Mouse (Mus musculus): ENCODE results near the gene Elmo1. TPM values are rescaled to one million over a fixed set of nuclear protein-coding genes. Genes with fewer than 3 reads are reported as not detected.

The Elmo1 gene
- total and polyA plus RNA-seq, 3 experiments: 0.16 to 5.3 TPM; not detected in 1

DNA sequence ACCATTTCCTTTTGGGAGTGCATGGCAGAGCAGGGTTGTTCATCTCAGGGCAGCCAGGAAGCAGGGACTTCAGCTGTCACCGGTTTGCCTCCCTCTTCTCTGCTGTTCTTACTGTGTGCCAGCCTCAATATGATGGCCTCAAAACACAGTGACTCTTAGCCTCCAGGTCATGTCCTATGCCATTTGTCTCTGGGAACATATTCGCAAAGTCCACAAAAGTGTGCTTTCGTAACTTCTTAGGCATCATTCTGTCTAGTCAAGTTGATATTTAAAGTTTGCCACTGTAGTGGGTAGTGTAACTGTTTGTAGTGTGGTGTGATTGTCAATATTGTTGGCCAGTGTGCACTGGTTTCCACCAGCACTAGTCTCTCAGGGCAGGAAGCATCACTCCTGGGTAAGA, 40.3 kb downstream of the Elmo1 start:
- DNase-seq (ENCODE audit: low spot score) (no peak), ATAC-seq (ENCODE audit: extremely low read depth, insufficient number of reproducible peaks, low FRiP score, poor library complexity, severe bottlenecking) (no peak)
- Histone ChIP-seq H3K4me1 (ENCODE audit: insufficient read depth, low read depth, low read length) (no peaks in the 10 kb centered on the region), H3K27me3 (ENCODE audit: insufficient read depth, low read length) (peaks cover 2% of the 10 kb centered on the region; the same call in 1 of the 2 replicates), H3K9me3 (replicated peaks) (no peaks in the 10 kb centered on the region), H3K36me3 (replicated peaks) (no peaks in the 10 kb centered on the region), H3K4me3 (ENCODE audit: low read depth, low read length) (no peak overlapping the region)
- TF ChIP-seq CTCF (IDR thresholded peaks at IDR 0.05; ENCODE audit: low read depth, low read length) (no peak), TAL1 (conservative IDR thresholded peaks at IDR 0.05; ENCODE audit: low read depth, low read length) (no peak), GATA1 (IDR thresholded peaks at IDR 0.05; ENCODE audit: borderline replicate concordance, low read length) (no peak), GATA2 (IDR thresholded peaks at IDR 0.05; ENCODE audit: borderline replicate concordance, low read depth, low read length) (no peak), POLR2AphosphoS5 (IDR thresholded peaks at IDR 0.05; ENCODE audit: insufficient replicate concordance, low read depth, low read length) (no peak)

GRCm38 (mm10) chr13:20131322-20131997, 41.1 kb downstream of the Elmo1 start:
- DNase-seq (ENCODE audit: low spot score) (no peak), ATAC-seq (ENCODE audit: extremely low read depth, insufficient number of reproducible peaks, low FRiP score, poor library complexity, severe bottlenecking) (no peak)
- no peak overlapping the region for H3K4me3 ChIP-seq (ENCODE audit: low read depth, low read length)

GRCm38 (mm10) chr13:20131998-20132371, 41.6 kb downstream of the Elmo1 start:
- ATAC-seq (ENCODE audit: extremely low read depth, insufficient number of reproducible peaks, low FRiP score, poor library complexity, severe bottlenecking) (no peak), DNase-seq (ENCODE audit: low spot score) (no peak)
- H3K4me1 ChIP-seq (ENCODE audit: insufficient read depth, low read depth, low read length): no peaks in the 10 kb centered on the region
- peaks cover 2% of the 10 kb centered on the region; the same call in 1 of the 2 replicates for H3K27me3 ChIP-seq (ENCODE audit: insufficient read depth, low read length)
- no peaks in the 10 kb centered on the region for H3K9me3 ChIP-seq (replicated peaks)
- H3K36me3 ChIP-seq (replicated peaks): no peaks in the 10 kb centered on the region
- TF ChIP-seq GATA1 (IDR thresholded peaks at IDR 0.05; ENCODE audit: borderline replicate concordance, low read length): no peak
- H3K4me3 ChIP-seq (ENCODE audit: low read depth, low read length): no peak overlapping the region

More at GRCm38 (mm10) chr13:20131322-20131997, 41.1 kb downstream of the Elmo1 start:
- no peaks in the 10 kb centered on the region for H3K4me1 ChIP-seq (ENCODE audit: insufficient read depth, low read depth, low read length)
- peaks cover 2% of the 10 kb centered on the region; the same call in 1 of the 2 replicates for H3K27me3 ChIP-seq (ENCODE audit: insufficient read depth, low read length)
- no peaks in the 10 kb centered on the region for H3K9me3 ChIP-seq (replicated peaks)
- no peaks in the 10 kb centered on the region for H3K36me3 ChIP-seq (replicated peaks)
- TF ChIP-seq GATA2 (IDR thresholded peaks at IDR 0.05; ENCODE audit: borderline replicate concordance, low read depth, low read length) (no peak), TAL1 (conservative IDR thresholded peaks at IDR 0.05; ENCODE audit: low read depth, low read length) (no peak), POLR2AphosphoS5 (IDR thresholded peaks at IDR 0.05; ENCODE audit: insufficient replicate concordance, low read depth, low read length) (no peak), GATA1 (IDR thresholded peaks at IDR 0.05; ENCODE audit: borderline replicate concordance, low read length) (no peak)

DNA sequence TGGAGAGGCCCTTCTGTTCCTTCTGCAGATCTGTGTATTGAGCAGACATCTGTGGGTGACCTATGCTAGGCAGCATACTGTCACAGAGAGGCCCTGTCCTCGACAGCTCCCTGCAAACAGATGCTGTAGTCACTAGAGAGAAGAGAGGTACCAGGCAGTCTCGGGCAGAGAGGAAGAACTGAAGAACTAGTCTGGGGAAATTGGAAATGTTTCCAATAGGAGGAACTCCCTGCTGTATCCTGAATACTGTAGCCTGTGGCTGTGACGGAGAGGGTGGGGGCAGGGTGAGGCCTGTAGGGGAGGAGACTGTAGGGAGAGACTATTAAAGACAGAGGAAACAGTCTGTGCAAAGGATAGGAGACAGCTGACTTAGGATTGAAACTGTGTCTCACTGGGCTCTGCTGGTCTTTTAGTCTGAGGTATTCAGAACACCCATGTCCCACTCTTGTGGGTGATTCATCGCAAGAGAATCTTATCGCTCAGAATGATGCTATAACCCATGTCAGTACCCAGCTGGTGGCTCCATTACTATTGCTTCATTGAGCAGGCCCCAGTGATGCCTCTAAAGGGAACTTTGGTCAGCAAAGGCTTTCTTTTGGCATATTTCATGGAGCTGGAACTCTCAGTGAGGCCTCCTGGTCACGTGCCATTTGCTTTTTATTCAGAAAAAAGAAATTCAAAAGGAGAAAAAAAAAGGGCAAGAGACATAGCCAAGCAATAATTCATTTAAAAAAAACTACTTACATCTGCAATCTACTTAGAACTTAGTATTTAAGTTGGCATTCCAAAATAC, 43.4 kb downstream of the Elmo1 start:
- H3K27me3 ChIP-seq (ENCODE audit: insufficient read depth, low read length): peaks cover 2% of the 10 kb centered on the region; the same call in 1 of the 2 replicates
- TF ChIP-seq GATA1 (IDR thresholded peaks at IDR 0.05; ENCODE audit: borderline replicate concordance, low read length) (no peak), CTCF (IDR thresholded peaks at IDR 0.05; ENCODE audit: low read depth, low read length) (no peak), GATA2 (IDR thresholded peaks at IDR 0.05; ENCODE audit: borderline replicate concordance, low read depth, low read length) (no peak), POLR2AphosphoS5 (IDR thresholded peaks at IDR 0.05; ENCODE audit: insufficient replicate concordance, low read depth, low read length) (no peak), TAL1 (conservative IDR thresholded peaks at IDR 0.05; ENCODE audit: low read depth, low read length) (no peak)
- H3K4me3 ChIP-seq (ENCODE audit: low read depth, low read length): no peak overlapping the region
- no peaks in the 10 kb centered on the region for H3K4me1 ChIP-seq (ENCODE audit: insufficient read depth, low read depth, low read length)
- DNase-seq (ENCODE audit: low spot score) (no peak), ATAC-seq (ENCODE audit: extremely low read depth, insufficient number of reproducible peaks, low FRiP score, poor library complexity, severe bottlenecking) (no peak)
- no peaks in the 10 kb centered on the region for H3K9me3 ChIP-seq (replicated peaks)
- H3K36me3 ChIP-seq (replicated peaks): no peaks in the 10 kb centered on the region

- no peak for ATAC-seq (ENCODE audit: extremely low read depth, insufficient number of reproducible peaks, low FRiP score, poor library complexity, severe bottlenecking)
- H3K9me3 ChIP-seq (replicated peaks): no peaks in the 10 kb centered on the region
- H3K4me1 ChIP-seq (ENCODE audit: insufficient read depth, low read depth, low read length): no peaks in the 10 kb centered on the region
- H3K27me3 ChIP-seq (ENCODE audit: insufficient read depth, low read length): peaks cover 2% of the 10 kb centered on the region; the same call in 1 of the 2 replicates
- DNase-seq (ENCODE audit: low spot score): no peak
- no peak for TF ChIP-seq TAL1 (conservative IDR thresholded peaks at IDR 0.05; ENCODE audit: low read depth, low read length)
- TF ChIP-seq GATA1 (IDR thresholded peaks at IDR 0.05; ENCODE audit: borderline replicate concordance, low read length): no peak
- no peak for TF ChIP-seq CTCF (IDR thresholded peaks at IDR 0.05; ENCODE audit: low read depth, low read length)
- TF ChIP-seq GATA2 (IDR thresholded peaks at IDR 0.05; ENCODE audit: borderline replicate concordance, low read depth, low read length): no peak
- TF ChIP-seq POLR2AphosphoS5 (IDR thresholded peaks at IDR 0.05; ENCODE audit: insufficient replicate concordance, low read depth, low read length): no peak
- no peak overlapping the region for H3K4me3 ChIP-seq (ENCODE audit: low read depth, low read length)
- no peaks in the 10 kb centered on the region for H3K36me3 ChIP-seq (replicated peaks)
Measured at GRCm38 (mm10) chr13:20134395-20135225, 44.2 kb downstream of the Elmo1 start.

GRCm38 (mm10) chr13:20136753-20137152, 46.4 kb downstream of the Elmo1 start:
- Histone ChIP-seq H3K4me1 (ENCODE audit: insufficient read depth, low read depth, low read length) (no peaks in the 10 kb centered on the region), H3K36me3 (replicated peaks) (no peaks in the 10 kb centered on the region), H3K9me3 (replicated peaks) (no peaks in the 10 kb centered on the region), H3K27me3 (ENCODE audit: insufficient read depth, low read length) (peaks cover 2% of the 10 kb centered on the region; the same call in 1 of the 2 replicates), H3K4me3 (ENCODE audit: low read depth, low read length) (no peak overlapping the region)
- ATAC-seq (ENCODE audit: extremely low read depth, insufficient number of reproducible peaks, low FRiP score, poor library complexity, severe bottlenecking) (no peak), DNase-seq (ENCODE audit: low spot score) (no peak)
- TF ChIP-seq GATA1 (IDR thresholded peaks at IDR 0.05; ENCODE audit: borderline replicate concordance, low read length) (no peak), CTCF (IDR thresholded peaks at IDR 0.05; ENCODE audit: low read depth, low read length) (no peak), TAL1 (conservative IDR thresholded peaks at IDR 0.05; ENCODE audit: low read depth, low read length) (no peak), GATA2 (IDR thresholded peaks at IDR 0.05; ENCODE audit: borderline replicate concordance, low read depth, low read length) (no peak), POLR2AphosphoS5 (IDR thresholded peaks at IDR 0.05; ENCODE audit: insufficient replicate concordance, low read depth, low read length) (no peak)
